Mouse (Mus musculus) heart, embryonic 14.5 days (tissue): ENCODE measurements at regions not wholly inside any gene's neighbourhood (a gene's known extent, or its start where the extent isn't known, plus 50 kb on each side); places are given as distances from the start of the nearest gene placed in this dataset.

Source experiments
- ATAC-seq: fragments of 200-750 bp; cut with Nextera tagmentation; 2 replicates; pipeline ENCODE4 v1.8.0; 2017; ENCODE audit warnings: low read depth, moderate TSS enrichment; ENCODE audit not compliant: insufficient number of reproducible peaks, insufficient read depth, low FRiP score
- H3K27ac ChIP-seq, 2 experiments: fragments of 200-500 bp in 1 of 2; fragments of 300-500 bp in 1 of 2; sonication (generic) in 1 of 2; replicated peaks in 1 of 2; 2 replicates each; pipeline ENCODE4 v1.5.1; 2012 to 2014; ENCODE audit warnings: low read depth in 2 of 2, low read length in 2 of 2, control low read depth in 1 of 2, mild to moderate bottlenecking in 1 of 2, mixed read lengths in 1 of 2; ENCODE audit not compliant: control insufficient read depth in 1 of 2, insufficient read depth in 1 of 2
- H3K27me3 ChIP-seq: fragments of 300-500 bp; sonication (generic); 2 replicates; pipeline ENCODE4 v1.6.1; 2014; ENCODE audit warnings: mild to moderate bottlenecking, low read length, control low read depth; ENCODE audit not compliant: control insufficient read depth, insufficient read depth
- H3K36me3 ChIP-seq: fragments of 300-500 bp; sonication (generic); 2 replicates; pipeline ENCODE4 v1.6.1; 2014; ENCODE audit warnings: mild to moderate bottlenecking, control low read depth, low read length, mixed read lengths; ENCODE audit not compliant: control insufficient read depth, insufficient read depth
- H3K4me1 ChIP-seq, 2 experiments: fragments of 200-500 bp in 1 of 2; fragments of 300-500 bp in 1 of 2; sonication (generic) in 1 of 2; 2 replicates each; pipeline ENCODE4 v1.6.1; 2012 to 2014; ENCODE audit warnings: low read length in 2 of 2, control low read depth in 1 of 2, mixed read lengths in 1 of 2; ENCODE audit not compliant: control insufficient read depth in 2 of 2, insufficient read depth in 2 of 2
- H3K4me2 ChIP-seq: fragments of 300-500 bp; sonication (generic); 2 replicates; pipeline ENCODE4 v1.6.1; 2014; ENCODE audit warnings: mild to moderate bottlenecking, low read length
- H3K4me3 ChIP-seq, 2 experiments: fragments of 200-500 bp in 1 of 2; fragments of 300-500 bp in 1 of 2; sonication (generic) in 1 of 2; 2 replicates each; pipeline ENCODE4 v1.5.1; 2012 to 2014; ENCODE audit warnings: low read length in 2 of 2, mild to moderate bottlenecking in 2 of 2, control low read depth in 1 of 2, low read depth in 1 of 2, moderate library complexity in 1 of 2; ENCODE audit not compliant: control insufficient read depth in 1 of 2, insufficient read depth in 1 of 2
- H3K9ac ChIP-seq: fragments of 300-500 bp; sonication (generic); 2 replicates; pipeline ENCODE4 v1.6.1; 2014; ENCODE audit warnings: mild to moderate bottlenecking, low read length
- H3K9me3 ChIP-seq: fragments of 300-500 bp; sonication (generic); 2 replicates; pipeline ENCODE4 v1.6.1; 2016; ENCODE audit warnings: low read length, control low read depth; ENCODE audit not compliant: control insufficient read depth
- WGBS: fragments of 180-500 bp; shearing (Covaris S2); extraction: QIAGEN DNeasy Blood & Tissue Kit; methylation state at CpG from one replicate; pipeline ENCODE4 v1.1.7; 2014; 5-methylcytosine and 5-hydroxymethylcytosine counted together

DNA sequence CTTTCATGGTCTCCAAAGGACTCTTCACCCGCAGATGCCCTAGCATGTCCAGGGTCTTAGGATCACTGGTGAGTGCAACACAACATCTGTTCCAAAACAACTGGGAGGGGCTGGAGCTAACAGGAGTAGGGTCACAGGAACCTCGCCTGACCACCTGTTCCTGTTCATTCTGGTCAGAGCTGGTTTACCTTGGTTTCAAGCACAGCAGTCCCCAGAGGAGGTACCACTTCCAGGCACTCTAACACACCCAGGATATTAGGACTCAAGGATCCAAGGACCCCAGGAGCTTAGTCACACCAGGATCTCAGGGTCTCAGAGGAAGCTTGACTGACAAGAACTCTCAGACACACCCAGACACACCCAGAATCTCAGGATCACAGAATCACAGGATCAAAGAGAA lies 94.9 kb upstream of the Plscr5 start:
- WGBS = 64% methylated on average over 2 of the region's 2 CpGs
- ATAC-seq = peak; percentile 39; the same call in 1 of the 2 replicates
- Histone ChIP-seq H3K36me3 (no peaks in the 10 kb centered on the region), H3K27me3 (no peaks in the 10 kb centered on the region), H3K27ac (no peak overlapping the region), H3K4me3 (no peak overlapping the region), H3K4me2 (no peak overlapping the region), H3K9ac (no peak overlapping the region), H3K4me1 (no peaks in the 10 kb centered on the region), H3K9me3 (no peaks in the 10 kb centered on the region)

DNA sequence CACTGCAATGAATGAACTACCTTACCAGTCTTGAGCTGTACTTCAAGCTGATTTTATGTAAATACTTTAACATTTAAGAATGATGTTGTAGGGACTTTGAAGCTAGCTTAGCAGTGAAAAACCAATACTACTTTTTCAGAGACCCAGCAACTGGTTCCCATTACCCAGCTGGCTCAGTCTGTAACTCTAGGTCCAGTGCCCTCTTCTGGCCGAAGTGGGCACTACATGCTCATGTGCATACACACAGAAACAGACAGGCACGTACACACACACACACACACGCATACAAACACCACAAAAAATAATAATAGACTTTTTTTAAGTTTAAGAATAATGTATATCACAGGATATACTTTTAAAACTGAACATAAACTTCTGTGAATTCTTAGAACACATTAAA lies 63.2 kb upstream of the Plscr5 start:
- Histone ChIP-seq H3K4me2 (no peak overlapping the region), H3K4me3 (no peak overlapping the region), H3K9me3 (no peaks in the 10 kb centered on the region), H3K9ac (no peak overlapping the region), H3K4me1 (no peaks in the 10 kb centered on the region), H3K36me3 (no peaks in the 10 kb centered on the region), H3K27ac (no peak overlapping the region), H3K27me3 (no peaks in the 10 kb centered on the region)
- no peak for ATAC-seq
- 81% methylated on average over 3 of the region's 3 CpGs for WGBS

DNA sequence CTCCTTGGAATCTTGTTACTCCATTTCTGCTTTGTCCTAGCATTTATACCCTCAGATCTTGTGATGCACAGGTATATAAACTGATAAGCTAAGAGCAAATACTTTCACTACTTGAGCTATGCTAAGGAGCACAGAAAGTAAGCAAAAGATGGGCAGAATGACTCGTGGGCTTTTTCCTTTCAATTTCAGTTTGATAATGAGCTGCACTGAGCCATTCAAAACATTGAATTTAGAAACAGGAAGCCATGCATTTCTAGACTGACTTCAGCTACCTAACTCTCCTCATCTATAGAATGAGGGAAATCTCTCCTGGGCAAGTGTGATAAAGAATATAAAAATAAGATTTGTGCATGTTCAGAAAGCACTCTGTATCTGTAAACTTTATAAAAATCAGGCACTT lies 62.3 kb upstream of the Plscr5 start:
- no peak overlapping the region for H3K4me3 ChIP-seq
- no peaks in the 10 kb centered on the region for H3K9me3 ChIP-seq
- H3K27me3 ChIP-seq = no peaks in the 10 kb centered on the region
- no peaks in the 10 kb centered on the region for H3K36me3 ChIP-seq
- no peaks in the 10 kb centered on the region for H3K4me1 ChIP-seq
- H3K4me2 ChIP-seq = no peak overlapping the region
- no peak overlapping the region for H3K9ac ChIP-seq
- no peak for ATAC-seq
- 54% methylated on average over 1 of the region's 1 CpGs for WGBS
- H3K27ac ChIP-seq = no peak overlapping the region

DNA sequence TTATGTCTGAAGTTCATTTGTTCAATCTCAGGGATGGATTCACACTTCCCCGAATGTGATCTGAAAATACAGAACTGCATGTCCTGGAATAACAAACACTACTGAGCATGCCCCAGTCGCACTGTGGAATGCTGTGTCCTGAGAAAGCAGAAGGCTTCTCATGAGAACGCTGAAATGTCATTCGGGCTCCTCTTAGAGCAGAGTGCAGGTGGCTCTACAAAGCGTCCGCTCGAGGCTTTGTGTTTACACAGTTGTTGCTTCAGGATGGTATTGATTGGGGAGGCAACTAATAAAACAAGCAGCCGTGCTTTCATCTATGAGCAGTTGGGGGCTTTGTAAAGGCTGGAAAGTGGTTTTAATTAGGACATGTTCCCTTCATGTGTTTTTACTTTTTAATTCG lies 60.3 kb upstream of the Plscr5 start:
- H3K9me3 ChIP-seq = no peaks in the 10 kb centered on the region
- no peak overlapping the region for H3K9ac ChIP-seq
- no peaks in the 10 kb centered on the region for H3K4me1 ChIP-seq
- H3K36me3 ChIP-seq = no peaks in the 10 kb centered on the region
- 67% methylated on average over 9 of the region's 9 CpGs for WGBS
- ATAC-seq = no peak
- H3K27me3 ChIP-seq = no peaks in the 10 kb centered on the region
- H3K4me2 ChIP-seq = no peak overlapping the region
- H3K27ac ChIP-seq = no peak overlapping the region
- no peak overlapping the region for H3K4me3 ChIP-seq

DNA sequence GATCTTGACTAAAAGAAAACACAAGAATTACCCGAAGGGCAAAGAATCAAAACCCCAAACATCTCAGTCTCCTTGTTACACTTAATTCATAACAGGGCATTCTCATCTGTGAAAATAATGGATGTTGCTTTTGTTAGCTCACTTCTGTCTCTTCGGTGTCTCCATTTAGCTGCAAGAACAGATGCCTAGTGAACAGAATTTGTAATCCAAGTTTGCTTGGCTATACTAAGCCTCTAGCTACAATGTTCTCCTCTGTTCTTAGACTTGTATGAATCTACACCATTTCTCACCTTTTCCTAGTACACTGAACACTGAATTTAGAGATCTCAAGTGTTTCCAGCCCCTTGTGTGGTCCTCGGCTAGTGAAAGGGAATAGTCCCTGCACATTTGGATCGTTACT lies 50.8 kb upstream of the Plscr5 start:
- no peak for ATAC-seq
- Histone ChIP-seq H3K9ac (no peak overlapping the region), H3K27ac (no peak overlapping the region), H3K4me3 (no peak overlapping the region), H3K4me1 (no peaks in the 10 kb centered on the region), H3K36me3 (no peaks in the 10 kb centered on the region), H3K9me3 (no peaks in the 10 kb centered on the region), H3K27me3 (no peaks in the 10 kb centered on the region), H3K4me2 (no peak overlapping the region)
- WGBS = 81% methylated on average over 4 of the region's 4 CpGs
